Mouse (Mus musculus): ENCODE measurements around the gene Ccdc127.

Gene Ccdc127

DNA sequence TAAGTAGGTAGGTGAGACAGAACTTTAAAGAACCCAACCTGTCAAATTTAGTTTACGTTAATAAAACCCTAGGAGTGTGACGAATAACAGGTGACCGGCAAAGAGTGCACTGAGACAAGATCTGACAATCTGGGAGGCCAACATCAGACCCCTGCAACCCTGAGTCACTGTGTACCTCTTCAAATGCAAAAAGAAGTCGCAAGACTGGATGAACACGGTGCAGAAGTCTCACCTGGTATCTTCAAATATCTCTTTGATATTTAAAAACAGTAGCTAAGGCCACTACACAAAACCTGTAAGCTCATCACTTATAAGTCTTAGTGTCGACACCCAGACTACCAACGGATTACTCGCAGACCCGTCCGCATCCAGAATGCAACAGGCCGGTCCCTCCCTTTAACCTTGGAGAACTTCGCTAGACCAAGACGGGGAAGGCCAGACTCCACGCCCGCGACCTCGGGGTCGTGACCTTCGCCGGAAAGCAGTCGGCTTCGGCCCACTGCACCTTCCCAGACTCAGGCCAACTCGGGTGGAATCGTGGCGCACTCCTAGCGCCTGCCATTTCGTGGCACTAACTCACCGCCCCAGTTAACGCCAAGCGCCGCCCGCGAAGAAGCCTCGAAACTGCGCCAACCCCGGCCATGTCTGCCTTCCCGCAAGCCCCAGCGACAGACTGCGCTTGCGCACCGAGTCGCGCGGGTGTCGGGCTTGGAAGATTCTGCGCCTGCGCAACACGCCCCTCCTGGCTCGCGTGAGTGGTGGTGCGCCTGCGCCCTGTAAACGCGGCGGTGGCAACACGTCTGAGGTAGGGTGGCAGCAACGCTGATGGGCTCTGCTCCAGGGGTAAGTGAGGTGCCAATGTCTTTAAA, at the start of gene Ccdc127, which contains the start of gene Sdha:
TSS of gene Ccdc127 (plus strand) at position 744 of the 869 bp plus-strand sequence.
TSS of gene Sdha (minus strand) at position 715 of the 869 bp plus-strand sequence.
- peak; percentile 96 for DNase-seq (ENCODE audit: low spot score)

DNA sequence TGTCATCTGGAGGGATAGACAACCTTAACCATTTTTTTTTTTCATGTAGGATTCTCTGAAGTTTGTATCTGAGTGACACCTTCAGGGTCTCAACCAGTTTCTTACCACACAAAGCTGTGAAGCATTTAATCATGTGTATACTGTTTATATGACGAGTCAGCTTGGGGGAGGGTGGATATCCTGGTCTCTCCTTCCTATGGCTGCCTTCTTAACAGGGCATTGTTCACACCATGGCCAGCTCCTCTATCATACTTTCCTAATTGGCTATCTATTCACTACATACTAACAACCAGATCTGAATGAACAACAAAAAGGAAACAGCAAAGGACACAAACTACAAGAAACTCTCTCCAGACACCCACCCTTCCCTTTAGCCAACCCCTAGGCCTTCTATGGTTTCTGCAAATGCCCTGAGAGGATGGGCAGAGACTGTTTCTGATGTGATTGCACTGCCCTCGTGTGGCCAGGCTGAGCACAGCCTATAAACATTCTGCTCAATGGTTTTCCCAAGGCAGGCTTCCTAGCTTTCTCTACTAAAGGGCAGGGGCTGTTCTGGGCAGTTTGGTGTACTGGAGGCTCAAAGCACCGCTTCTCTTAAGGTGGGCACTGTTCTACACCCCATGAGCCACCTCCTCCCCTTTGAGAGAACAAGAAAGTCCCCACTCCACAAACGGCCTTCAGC, 49.0 kb upstream of the Ccdc127 start:
- DNase-seq (ENCODE audit: low spot score) = peak; percentile 57

DNA sequence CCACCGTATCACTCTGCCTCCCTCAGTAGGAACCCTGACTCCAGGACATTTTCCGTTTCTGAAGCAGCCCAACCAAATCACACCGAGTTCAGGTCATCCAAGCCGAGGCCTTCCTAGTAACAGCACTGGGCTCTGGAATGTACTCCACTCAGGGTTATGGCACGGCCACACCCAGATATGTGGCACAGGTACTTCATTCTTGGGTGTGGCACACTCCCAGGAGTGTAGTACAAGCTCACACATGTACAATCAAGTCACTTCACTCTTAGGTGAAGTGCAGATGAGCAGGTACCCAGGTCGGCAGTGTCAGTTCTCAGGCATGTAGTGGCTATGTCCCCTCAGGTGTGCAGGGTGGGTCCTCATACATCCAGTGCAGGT, 48.5 kb upstream of the Ccdc127 start:
- peak; percentile 42 for DNase-seq (ENCODE audit: low spot score)

GRCm38 (mm10) chr13:74302050-74303037, 47.8 kb upstream of the Ccdc127 start:
- no peak for DNase-seq (ENCODE audit: low spot score)

DNA sequence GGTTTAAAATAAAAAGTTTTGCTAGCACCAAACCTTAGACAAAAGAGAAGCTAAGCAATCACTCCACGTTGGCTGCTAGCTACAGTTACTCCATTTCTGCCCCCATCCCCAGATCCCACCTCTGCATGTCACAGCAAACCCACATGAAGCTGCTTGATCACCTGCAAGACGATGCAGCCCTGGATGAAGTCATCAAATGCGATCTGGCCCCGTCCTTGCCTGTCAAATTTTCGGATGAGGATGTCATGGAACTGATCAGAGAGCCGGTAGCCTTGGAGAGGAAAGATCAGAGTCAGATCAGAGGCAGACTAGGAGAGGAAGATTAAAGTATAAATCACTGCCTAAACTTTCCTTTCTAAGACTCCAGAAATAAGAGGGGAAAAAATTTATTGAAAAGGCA, 44.7 kb upstream of the Ccdc127 start:
- DNase-seq (ENCODE audit: low spot score) = no peak

DNA sequence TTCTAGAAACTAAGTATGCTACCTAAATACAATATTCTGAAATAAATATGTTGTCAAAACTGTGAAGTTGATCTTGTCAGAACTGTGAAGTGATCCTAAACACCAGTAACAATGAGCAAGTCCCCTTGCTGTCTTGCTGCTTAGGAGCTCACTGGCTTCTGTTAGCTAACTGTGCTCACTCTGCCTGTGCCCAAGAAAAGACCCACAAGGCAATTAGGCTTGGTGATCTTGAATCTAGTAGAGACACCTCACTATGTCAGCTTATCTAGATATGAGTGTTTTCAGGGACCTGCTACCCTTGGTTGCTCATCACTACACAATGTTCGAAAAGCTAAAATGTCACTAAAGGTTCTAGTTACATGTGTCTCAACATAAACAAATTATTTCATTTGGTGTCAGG, 44.3 kb upstream of the Ccdc127 start:
- DNase-seq (ENCODE audit: low spot score) = no peak

DNA sequence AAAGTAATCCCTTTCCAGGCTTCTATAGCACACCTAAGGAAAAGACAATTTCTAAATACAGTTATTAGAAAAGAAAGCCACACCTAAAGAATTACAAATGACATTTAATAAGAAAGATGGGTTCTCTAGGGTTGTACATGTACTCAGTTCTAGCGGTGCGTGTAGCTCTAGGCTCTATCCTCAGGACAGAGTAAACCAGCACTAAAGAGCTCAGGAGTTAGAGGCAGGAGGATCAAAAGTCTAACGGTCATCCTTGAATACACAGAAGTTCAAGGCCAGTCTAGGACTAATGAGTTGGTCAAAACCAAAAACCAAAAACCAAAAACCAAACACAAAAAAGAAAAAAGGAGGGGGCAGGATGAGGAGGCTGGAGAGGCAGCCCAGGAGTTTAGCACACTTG, 35.5 kb upstream of the Ccdc127 start:
- no peak for DNase-seq (ENCODE audit: low spot score)

DNA sequence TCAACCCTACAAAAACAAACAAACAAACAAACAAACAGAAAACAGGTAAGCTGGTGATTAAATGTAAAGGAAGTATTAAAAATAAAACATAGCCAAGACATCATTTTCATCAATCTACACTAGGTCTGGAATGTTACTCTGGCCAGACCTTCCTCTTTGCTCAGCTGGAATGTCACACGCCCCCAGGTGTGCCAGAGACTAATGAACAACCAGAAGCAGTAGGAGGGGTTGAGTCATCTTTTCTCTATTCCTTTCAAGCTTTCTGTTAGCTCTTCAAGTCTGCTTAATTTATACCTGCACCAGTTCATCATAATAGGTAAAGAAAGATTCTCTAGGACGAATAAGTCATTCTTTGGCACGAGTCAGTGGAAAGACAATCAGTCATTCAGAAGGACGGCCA, 33.7 kb upstream of the Ccdc127 start:
- DNase-seq (ENCODE audit: low spot score) = no peak

GRCm38 (mm10) chr13:74316789-74317169, 33.3 kb upstream of the Ccdc127 start:
- DNase-seq (ENCODE audit: low spot score) = no peak

DNA sequence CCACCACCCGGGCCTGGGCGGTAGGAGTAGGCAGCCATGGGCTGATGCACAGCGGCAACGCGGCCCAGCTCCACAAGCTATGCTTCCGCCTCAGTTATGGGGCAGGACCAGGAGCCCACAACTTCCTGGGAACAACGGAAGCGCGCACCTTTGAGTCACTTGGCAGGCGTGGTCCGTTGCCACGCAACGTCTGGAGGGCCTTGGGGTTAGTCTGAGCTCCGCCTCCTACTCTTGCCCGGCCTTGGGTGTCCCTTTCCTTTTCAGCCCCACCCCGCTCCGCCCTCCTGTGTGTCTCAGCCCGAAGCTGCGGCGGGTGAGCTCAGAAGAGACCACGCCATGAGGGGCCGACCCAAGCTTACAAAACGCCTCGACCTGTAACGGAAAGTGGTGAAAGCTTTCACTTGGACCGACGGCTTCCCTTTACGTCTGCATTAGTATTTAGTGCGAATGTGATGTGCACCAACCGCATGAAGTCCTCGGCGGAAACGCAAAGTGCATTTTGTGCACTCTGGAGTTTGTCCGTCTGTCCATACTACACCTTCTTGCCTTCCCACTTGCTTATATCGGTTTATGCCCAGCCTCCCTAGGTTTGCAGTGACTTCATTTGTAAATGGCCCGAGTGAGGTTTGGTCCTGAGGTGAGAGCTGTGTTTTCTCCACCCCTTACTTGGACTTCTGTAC, 32.8 kb upstream of the Ccdc127 start, which contains the start of gene Pdcd6:
TSS of gene Pdcd6 (minus strand) at position 411 of the 680 bp plus-strand sequence.
- DNase-seq (ENCODE audit: low spot score) = peak; percentile 98

DNA sequence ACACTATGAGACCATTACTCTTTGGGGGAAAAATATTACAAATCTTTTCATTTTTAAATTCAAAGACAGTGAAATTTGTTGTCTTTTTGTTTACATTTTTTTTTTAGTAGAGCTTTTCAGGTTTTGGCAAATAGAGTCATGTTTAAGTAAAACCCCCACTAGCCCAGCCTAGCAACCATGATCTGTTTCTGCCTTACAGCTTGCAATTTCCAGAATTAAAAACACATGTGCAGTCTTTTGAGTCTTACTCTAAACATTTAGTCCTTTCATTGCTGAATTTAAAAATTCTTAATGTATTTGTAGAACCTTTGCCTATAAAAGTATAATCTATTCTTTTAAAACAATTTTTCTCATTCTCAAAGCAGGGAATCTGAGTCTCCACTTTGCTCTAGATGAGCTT, 20.8 kb upstream of the Ccdc127 start:
- no peak for DNase-seq (ENCODE audit: low spot score)

- peak; percentile 54 for DNase-seq (ENCODE audit: low spot score)
Measured at GRCm38 (mm10) chr13:74341036-74341435, 9.1 kb upstream of the Ccdc127 start.

DNA sequence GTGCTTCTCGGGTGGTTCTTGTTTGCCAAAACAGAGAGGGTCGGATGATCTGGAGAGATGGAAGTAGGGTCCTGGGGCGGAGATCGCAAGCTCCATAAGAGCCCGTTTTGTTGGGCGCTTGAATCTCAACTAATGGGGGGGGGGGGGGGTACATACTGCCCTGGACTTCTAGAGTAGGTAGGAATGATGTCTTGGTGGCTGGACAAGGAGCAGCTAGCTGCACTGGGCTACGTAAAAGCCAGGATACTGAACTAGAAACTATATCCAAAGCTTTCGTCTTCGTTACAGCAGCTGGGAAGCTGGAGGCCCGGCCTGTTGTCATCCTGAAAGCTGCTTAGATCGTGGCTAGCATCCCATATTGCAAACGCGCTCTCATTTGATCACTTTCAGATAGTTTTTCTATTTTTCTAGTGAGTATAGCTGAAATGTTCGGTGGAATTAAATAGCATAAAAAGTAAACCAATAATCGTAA, 362 bp downstream of the Ccdc127 start:
- DNase-seq (ENCODE audit: low spot score) = no peak

GRCm38 (mm10) chr13:74356491-74356890, 6.4 kb downstream of the Ccdc127 start:
- no peak for DNase-seq (ENCODE audit: low spot score)

DNA sequence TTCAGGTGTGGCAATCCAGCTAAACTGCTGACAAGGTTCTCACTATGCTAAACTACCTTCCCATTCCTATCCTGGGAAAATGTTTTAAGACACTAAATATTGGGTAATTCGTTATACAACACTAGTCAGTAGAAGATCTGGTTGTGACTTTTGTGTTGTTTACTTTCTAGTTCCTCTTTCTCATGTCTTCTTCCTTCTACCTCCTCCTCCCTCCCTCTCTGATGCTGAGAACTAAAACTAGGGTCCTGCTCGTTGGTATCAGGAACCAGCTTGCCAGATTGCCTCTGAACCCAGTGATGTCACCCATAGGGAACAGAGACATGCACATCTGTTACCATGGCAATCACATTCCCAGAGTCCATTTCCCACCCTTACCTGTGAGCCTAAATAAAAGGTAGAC, 12.1 kb downstream of the Ccdc127 start:
- DNase-seq (ENCODE audit: low spot score) = no peak

GRCm38 (mm10) chr13:74363176-74363858, 13.2 kb downstream of the Ccdc127 start:
- no peak for DNase-seq (ENCODE audit: low spot score)

- DNase-seq (ENCODE audit: low spot score) = peak; percentile 24
Measured at GRCm38 (mm10) chr13:74363859-74364235, 13.7 kb downstream of the Ccdc127 start, which contains the start of gene Lrrc14b. TSS of gene Lrrc14b (minus strand) at chr13:74364005.

DNA sequence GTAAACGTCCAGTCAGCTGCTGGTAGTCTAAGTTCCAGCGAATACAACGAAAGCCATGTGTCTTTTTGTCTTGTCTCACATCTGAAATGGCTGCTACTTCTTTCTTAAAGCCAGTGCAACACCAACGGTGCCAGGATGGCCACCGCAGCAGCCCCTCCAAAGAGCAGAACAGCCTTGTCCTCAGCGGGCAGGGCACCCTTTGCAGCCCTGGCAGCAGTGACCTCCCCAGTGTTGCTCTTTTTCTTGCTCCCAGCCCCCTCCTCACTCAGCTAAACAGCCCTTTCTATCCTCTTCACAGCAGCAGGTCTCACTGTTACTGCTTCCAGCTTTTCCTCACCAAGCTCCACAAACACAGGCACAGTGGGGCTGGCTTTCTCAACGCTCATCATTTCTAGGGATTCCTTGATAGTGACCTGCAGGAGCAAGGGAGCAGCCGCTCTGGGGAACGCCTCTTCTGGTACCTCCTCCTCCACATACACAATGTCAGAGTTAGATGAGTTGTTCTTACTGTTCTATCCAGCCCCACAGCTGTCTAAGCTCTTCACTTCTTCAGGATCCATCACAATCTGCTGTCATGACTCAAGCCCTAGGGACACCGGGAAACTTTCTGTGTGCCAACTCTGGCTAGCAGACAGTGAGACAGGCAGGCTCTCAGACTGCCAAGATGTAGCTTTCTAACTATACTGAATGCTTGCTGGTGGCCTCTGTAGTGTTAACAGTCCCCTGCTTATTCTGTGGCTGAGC, 31.6 kb downstream of the Ccdc127 start:
- DNase-seq (ENCODE audit: low spot score) = no peak

GRCm38 (mm10) chr13:74382289-74382688, 32.2 kb downstream of the Ccdc127 start:
- DNase-seq (ENCODE audit: low spot score) = no peak

GRCm38 (mm10) chr13:74389730-74390129, 39.6 kb downstream of the Ccdc127 start:
- DNase-seq (ENCODE audit: low spot score) = no peak

All from lung, postnatal 25 days (tissue).